Mouse (Mus musculus) embryonic facial prominence, embryonic 11.5 days (tissue): ENCODE measurements around the gene Maml3. TPM values are rescaled to one million over a fixed set of nuclear protein-coding genes. Genes with fewer than 3 reads are reported as not detected.

Experiments used
- ATAC-seq: fragments of 200-750 bp; cut with Nextera tagmentation; replicated peaks from 2 replicates; pipeline ENCODE4 v1.8.0; 2017; ENCODE audit warnings: low read depth; ENCODE audit not compliant: insufficient number of reproducible peaks, low FRiP score, low TSS enrichment
- DNase-seq: peaks from one replicate; pipeline ENCODE4 v3.0.0-alpha.2; 2015; ENCODE audit warnings: low spot score
- H3K27ac ChIP-seq: fragments of 300-500 bp; sonication (generic); replicated peaks from 2 replicates; pipeline ENCODE4 v1.5.1; 2014; ENCODE audit warnings: mild to moderate bottlenecking, low read depth, low read length, control low read depth
- H3K27me3 ChIP-seq: fragments of 300-500 bp; sonication (generic); 2 replicates; pipeline ENCODE4 v1.6.1; 2014; ENCODE audit warnings: mild to moderate bottlenecking, low read length, moderate library complexity, mixed read lengths; ENCODE audit not compliant: control insufficient read depth, insufficient read depth
- H3K36me3 ChIP-seq: fragments of 300-500 bp; sonication (generic); replicated peaks from 2 replicates; pipeline ENCODE4 v1.6.1; 2014; ENCODE audit warnings: low read depth, mild to moderate bottlenecking, low read length, moderate library complexity, mixed read lengths; ENCODE audit not compliant: control insufficient read depth, insufficient read depth
- H3K4me1 ChIP-seq: fragments of 300-500 bp; sonication (generic); 2 replicates; pipeline ENCODE4 v1.6.1; 2014; ENCODE audit warnings: low read length, mixed read lengths; ENCODE audit not compliant: control insufficient read depth, insufficient read depth
- H3K4me2 ChIP-seq: fragments of 300-500 bp; sonication (generic); 2 replicates; pipeline ENCODE4 v1.6.1; 2014; ENCODE audit warnings: low read depth, mild to moderate bottlenecking, control low read depth, low read length, moderate library complexity
- H3K4me3 ChIP-seq: fragments of 300-500 bp; sonication (generic); 2 replicates; pipeline ENCODE4 v1.5.1; 2014; ENCODE audit warnings: low read depth, low read length, control low read depth
- H3K9ac ChIP-seq: fragments of 300-500 bp; sonication (generic); replicated peaks from 2 replicates; pipeline ENCODE4 v1.6.1; 2014; ENCODE audit warnings: mild to moderate bottlenecking, control low read depth, low read length
- H3K9me3 ChIP-seq: fragments of 300-500 bp; sonication (generic); replicated peaks from 2 replicates; pipeline ENCODE4 v1.6.1; 2016; ENCODE audit warnings: mild to moderate bottlenecking, low read length, inconsistent platforms, mixed read lengths; ENCODE audit not compliant: control insufficient read depth
- WGBS: fragments of 180-500 bp; shearing (Covaris S2); extraction: QIAGEN DNeasy Blood & Tissue Kit; methylation state at CpG from one replicate; pipeline ENCODE4 v1.1.7; 2014; 5-methylcytosine and 5-hydroxymethylcytosine counted together
- polyA plus RNA-seq: library from polyadenylated mRNA; unstranded; fragments of >200 nt; fragmentation: Nextera tagmentation; extraction: Ambion mirVana; gene quantifications from 2 replicates; pipeline ENCODE4 v1.2.1, GENCODE M21; 2014

Maml3 gene
- polyA plus RNA-seq, 1 experiment from 2014 or later = 4.4 TPM

DNA sequence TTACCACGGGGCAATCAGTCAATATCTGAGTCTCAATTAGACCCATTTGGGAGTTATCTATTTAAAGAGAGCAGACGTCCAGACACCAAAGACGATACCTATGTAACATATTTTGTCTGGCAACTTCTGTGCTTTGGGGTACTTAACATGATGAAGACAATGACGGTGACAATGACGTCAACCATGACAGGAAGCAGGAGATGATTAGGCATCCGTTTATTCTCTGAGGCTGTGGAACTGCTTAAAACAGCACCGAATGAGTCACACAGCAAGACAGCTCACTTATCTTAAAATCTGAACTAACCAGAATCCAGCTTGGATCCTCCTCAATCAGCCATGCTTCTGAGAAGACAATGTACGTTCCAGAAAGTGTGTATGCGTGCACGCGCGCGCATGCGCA, 56.8 kb downstream of the Maml3 start:
- Histone ChIP-seq H3K27me3 (no peaks in the 10 kb centered on the region), H3K9me3 (no peaks in the 10 kb centered on the region), H3K27ac (no peak overlapping the region), H3K9ac (no peak overlapping the region), H3K4me2 (no peak overlapping the region), H3K4me1 (peaks cover 12% of the 10 kb centered on the region; the same call in 1 of the 2 replicates), H3K36me3 (no peaks in the 10 kb centered on the region), H3K4me3 (no peak overlapping the region)
- WGBS = 86% methylated on average over 14 of the region's 14 CpGs
- no peak for DNase-seq
- no peak for ATAC-seq

DNA sequence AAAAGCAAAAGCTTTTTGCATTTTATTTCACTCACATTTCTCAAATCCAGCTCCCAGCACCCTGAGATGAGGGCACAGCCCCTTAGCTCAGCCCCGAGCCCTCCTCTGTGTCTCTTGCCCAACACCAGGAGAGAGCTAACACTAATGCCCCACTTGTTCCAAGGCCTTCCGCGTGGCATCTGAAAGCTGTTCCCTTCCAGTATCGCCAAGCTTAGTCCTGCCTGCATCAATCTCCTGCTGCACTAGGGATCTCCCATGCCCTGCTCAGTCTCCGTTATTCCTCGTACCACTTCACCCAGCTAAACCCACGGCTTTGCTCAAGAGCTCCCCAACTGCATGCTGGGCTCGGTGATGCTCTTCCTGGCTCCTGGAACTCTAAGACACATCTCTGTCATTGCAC, 57.3 kb downstream of the Maml3 start:
- no peak overlapping the region for H3K4me3 ChIP-seq
- H3K9ac ChIP-seq = peak overlapping the region; percentile 26
- no peak overlapping the region for H3K4me2 ChIP-seq
- peaks cover 12% of the 10 kb centered on the region; the same call in 1 of the 2 replicates for H3K4me1 ChIP-seq
- no peaks in the 10 kb centered on the region for H3K27me3 ChIP-seq
- no peak for ATAC-seq
- WGBS = 82% methylated on average over 8 of the region's 8 CpGs
- DNase-seq = no peak
- H3K9me3 ChIP-seq = no peaks in the 10 kb centered on the region
- peak overlapping the region; percentile 83 for H3K27ac ChIP-seq
- no peaks in the 10 kb centered on the region for H3K36me3 ChIP-seq

DNA sequence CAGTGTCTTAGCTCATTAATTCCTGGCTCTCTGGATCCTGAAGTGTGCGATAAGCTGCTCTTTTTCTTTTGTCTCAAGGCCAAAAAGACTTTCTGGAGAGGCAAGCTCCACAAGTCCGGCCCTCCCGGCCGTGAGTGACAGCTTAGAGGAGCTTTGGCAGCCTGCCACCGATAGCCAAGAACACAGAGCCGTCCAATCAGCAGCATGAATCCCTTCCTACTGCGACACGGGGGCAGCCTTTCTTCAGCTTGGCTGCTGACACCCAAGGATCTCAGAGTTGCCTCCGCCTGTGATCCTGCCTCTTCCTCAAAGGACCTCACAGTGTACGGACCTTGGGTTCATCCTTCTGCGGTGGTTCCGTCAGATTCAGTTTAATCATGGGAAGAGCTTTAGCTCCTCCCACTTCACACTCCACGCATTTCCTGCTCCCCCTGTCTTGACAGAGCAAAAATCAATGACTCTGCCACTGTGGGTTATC, 57.9 kb downstream of the Maml3 start:
- Histone ChIP-seq H3K4me2 (peak overlapping the region; percentile 61), H3K27me3 (no peaks in the 10 kb centered on the region), H3K27ac (peak overlapping the region; percentile 83), H3K9me3 (no peaks in the 10 kb centered on the region), H3K4me3 (peak overlapping the region; percentile 21), H3K4me1 (peaks cover 12% of the 10 kb centered on the region; the same call in 1 of the 2 replicates), H3K9ac (peak overlapping the region; percentile 26), H3K36me3 (no peaks in the 10 kb centered on the region)
- DNase-seq (peak; percentile 96), ATAC-seq (peak; percentile 78)
- WGBS = under 1% methylated on average over 13 of the region's 13 CpGs

DNA sequence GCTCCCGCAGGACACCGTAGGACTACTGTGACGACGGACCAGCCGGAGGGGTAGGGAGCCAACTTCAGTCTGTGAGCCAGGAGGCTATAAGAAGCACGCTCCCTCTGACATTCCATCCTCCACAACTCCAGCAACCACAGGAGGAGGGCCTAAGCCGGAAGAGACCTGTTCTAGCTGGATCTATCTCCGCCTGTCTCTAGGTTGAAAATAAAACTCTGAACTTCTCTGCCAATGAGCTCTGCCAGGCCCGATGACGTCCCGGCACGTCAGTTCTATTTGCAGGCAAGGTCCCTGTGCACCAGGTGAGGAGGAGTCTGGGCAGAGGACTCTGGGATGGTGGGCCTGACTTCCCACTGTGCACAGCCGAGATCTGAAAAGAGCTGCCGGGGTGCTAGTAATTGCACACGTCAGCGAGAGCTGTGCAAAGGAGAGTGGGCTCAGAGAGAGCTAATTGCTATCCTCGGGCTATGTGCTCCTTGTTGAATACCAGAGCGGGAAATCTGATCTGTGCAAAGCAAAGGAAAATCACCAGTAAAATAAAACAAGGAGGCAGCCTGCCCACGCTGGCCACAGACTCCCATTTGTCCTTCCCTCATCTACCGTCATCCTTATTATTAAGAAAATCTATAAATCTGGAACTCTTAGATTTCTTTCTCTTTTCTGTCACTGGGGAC, 58.7 kb downstream of the Maml3 start:
- ATAC-seq = peak; percentile 88
- peak; percentile 90 for DNase-seq
- H3K4me2 ChIP-seq = peak overlapping the region; percentile 61
- H3K27ac ChIP-seq = peak overlapping the region; percentile 83
- peak overlapping the region; percentile 9 for H3K4me3 ChIP-seq
- no peaks in the 10 kb centered on the region for H3K27me3 ChIP-seq
- WGBS = 3% methylated on average over 20 of the region's 20 CpGs
- peak overlapping the region; percentile 26 for H3K9ac ChIP-seq
- H3K9me3 ChIP-seq = no peaks in the 10 kb centered on the region
- H3K4me1 ChIP-seq = peaks cover 12% of the 10 kb centered on the region; the same call in 1 of the 2 replicates
- H3K36me3 ChIP-seq = no peaks in the 10 kb centered on the region

DNA sequence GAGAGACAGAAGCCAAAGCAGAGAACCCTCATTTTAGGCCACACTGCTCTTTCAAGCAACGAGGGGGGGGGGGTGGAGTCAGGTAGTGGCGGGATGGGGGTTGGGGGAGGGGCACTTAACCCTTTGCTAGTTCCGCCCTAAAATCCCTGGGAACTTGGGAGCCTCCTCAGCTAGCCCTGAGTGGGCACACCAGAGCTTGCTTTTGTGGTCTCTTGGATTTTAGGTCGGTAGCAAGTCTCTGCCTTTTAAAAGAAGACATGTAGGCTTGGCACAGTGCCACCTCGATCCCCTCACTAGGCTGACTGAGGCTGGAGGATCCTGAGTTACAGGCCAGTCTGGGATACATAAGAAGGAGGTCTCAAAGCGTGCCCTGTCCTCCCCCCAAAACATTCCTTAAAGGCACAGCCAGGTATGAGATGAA, 59.6 kb downstream of the Maml3 start:
- Histone ChIP-seq H3K9ac (peak overlapping the region; percentile 26), H3K4me2 (peak overlapping the region; percentile 61; the same call in 1 of the 2 replicates), H3K36me3 (no peaks in the 10 kb centered on the region), H3K27ac (peak overlapping the region; percentile 83), H3K4me1 (peaks cover 12% of the 10 kb centered on the region; the same call in 1 of the 2 replicates), H3K27me3 (no peaks in the 10 kb centered on the region), H3K4me3 (peak overlapping the region; percentile 5; the same call in 1 of the 2 replicates), H3K9me3 (no peaks in the 10 kb centered on the region)
- peak; percentile 72 for DNase-seq
- ATAC-seq = no peak
- 7% methylated on average over 6 of the region's 6 CpGs for WGBS

DNA sequence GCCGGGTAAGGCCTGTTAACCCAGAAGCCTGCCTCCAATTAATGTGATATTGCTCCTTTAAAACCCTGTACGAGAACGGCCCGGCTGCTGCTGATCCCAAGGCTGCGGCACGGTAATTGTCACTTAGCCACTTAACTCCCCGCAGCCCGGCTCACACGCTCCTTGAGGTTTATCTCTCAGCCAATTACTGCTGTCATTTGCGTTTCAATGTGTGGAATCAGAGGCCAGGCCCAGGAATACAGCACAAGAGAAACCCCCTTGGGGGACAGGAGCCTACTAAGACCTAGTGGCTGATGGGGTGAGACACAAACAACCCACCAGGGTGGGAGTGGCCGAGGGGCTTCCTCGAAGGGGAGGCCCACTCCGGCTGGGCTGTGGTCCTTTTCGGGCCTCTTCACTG, 60.2 kb downstream of the Maml3 start:
- Histone ChIP-seq H3K4me2 (peak overlapping the region; percentile 38), H3K36me3 (no peaks in the 10 kb centered on the region), H3K9ac (peak overlapping the region; percentile 10), H3K27ac (peak overlapping the region; percentile 83), H3K4me1 (peaks cover 12% of the 10 kb centered on the region; the same call in 1 of the 2 replicates), H3K4me3 (peak overlapping the region; percentile 5; the same call in 1 of the 2 replicates), H3K9me3 (no peaks in the 10 kb centered on the region), H3K27me3 (no peaks in the 10 kb centered on the region)
- no peak; the same call in 1 of the 2 replicates for ATAC-seq
- peak; percentile 68 for DNase-seq
- 4% methylated on average over 14 of the region's 14 CpGs for WGBS

DNA sequence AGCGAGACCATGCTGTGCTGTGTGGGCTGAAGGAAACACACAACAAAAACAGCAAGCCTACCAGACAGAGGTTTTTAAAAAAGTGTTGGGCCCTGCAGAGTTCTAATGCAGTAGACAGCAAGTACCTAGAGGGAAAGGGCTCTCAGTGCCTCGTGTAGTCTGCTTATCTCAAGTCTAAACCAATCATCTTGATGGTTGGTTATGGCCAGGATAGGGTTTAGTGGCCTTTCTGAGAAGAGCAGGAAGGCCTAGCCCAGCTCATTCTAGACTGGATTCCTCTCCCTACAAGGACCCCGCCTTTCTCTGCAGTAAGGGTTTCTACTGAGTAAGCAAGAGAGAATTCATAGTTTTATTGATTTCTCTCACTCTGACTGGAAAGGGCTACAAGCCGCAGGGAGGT, 61.0 kb downstream of the Maml3 start:
- no peak for DNase-seq
- no peaks in the 10 kb centered on the region for H3K27me3 ChIP-seq
- H3K9me3 ChIP-seq = no peaks in the 10 kb centered on the region
- peaks cover 12% of the 10 kb centered on the region; the same call in 1 of the 2 replicates for H3K4me1 ChIP-seq
- no peak overlapping the region for H3K4me3 ChIP-seq
- H3K9ac ChIP-seq = no peak overlapping the region
- H3K4me2 ChIP-seq = no peak overlapping the region
- WGBS = 52% methylated on average over 4 of the region's 4 CpGs
- no peak for ATAC-seq
- H3K27ac ChIP-seq = no peak overlapping the region
- H3K36me3 ChIP-seq = no peaks in the 10 kb centered on the region

DNA sequence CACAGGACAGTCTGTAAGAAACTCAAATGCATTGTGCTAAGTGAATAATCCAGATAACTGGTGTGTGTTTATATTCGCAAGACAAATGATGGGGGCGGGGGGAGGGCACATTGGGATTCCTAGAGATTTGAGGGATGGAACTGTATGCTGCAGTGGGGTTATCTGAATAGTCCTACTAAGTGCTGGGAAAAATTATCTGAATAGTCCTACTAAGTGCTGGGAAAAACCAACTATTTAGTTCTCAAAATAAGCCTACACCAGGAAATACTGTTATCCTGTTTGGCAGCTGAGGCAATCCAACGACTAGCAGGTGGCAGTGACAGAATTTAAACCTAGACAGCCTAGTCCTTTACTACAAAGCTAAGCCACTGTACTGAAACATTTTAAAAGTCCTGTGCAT, 62.2 kb downstream of the Maml3 start:
- Histone ChIP-seq H3K9ac (no peak overlapping the region), H3K9me3 (no peaks in the 10 kb centered on the region), H3K4me3 (no peak overlapping the region), H3K4me2 (no peak overlapping the region), H3K27ac (no peak overlapping the region), H3K36me3 (no peaks in the 10 kb centered on the region), H3K4me1 (peaks cover 12% of the 10 kb centered on the region; the same call in 1 of the 2 replicates), H3K27me3 (no peaks in the 10 kb centered on the region)
- 84% methylated on average over 3 of the region's 3 CpGs for WGBS
- no peak for ATAC-seq
- no peak for DNase-seq
